Mouse (Mus musculus): ENCODE results near the gene Gm8439. TPM values are rescaled to one million over a fixed set of nuclear protein-coding genes. Genes with fewer than 3 reads are reported as not detected.

The Gm8439 gene
- total and polyA plus RNA-seq, 2 experiments from 2014 or later, result not detected

GRCm38 (mm10) chr4:120627728-120628127, 39.2 kb downstream of the Gm8439 start:
- no peaks in the 10 kb centered on the region for H3K27me3 ChIP-seq (ENCODE audit: insufficient read depth, low read length)
- H3K4me3 ChIP-seq (ENCODE audit: low read depth, low read length), result no peak overlapping the region
- ATAC-seq (no peak), DNase-seq (no peak)
- H3K4me1 ChIP-seq (ENCODE audit: insufficient read depth), result no peaks in the 10 kb centered on the region
- no peak for TF ChIP-seq CTCF (IDR thresholded peaks at IDR 0.05; ENCODE audit: low read depth)
- H3K36me3 ChIP-seq (ENCODE audit: insufficient read depth), result no peaks in the 10 kb centered on the region
- no peak overlapping the region for H3K4me2 ChIP-seq (ENCODE audit: low read depth)
- no peak overlapping the region for H3K27ac ChIP-seq (ENCODE audit: low read depth, low read length)
- WGBS, result 88% methylated on average over 6 of the region's 6 CpGs
- H3K9me3 ChIP-seq (ENCODE audit: low read length), result no peaks in the 10 kb centered on the region
- H3K9ac ChIP-seq, result no peak overlapping the region

- H3K36me3 ChIP-seq (ENCODE audit: insufficient read depth), result no peaks in the 10 kb centered on the region
- no peaks in the 10 kb centered on the region for H3K27me3 ChIP-seq (ENCODE audit: insufficient read depth, low read length)
- no peaks in the 10 kb centered on the region for H3K4me1 ChIP-seq (ENCODE audit: insufficient read depth)
- no peaks in the 10 kb centered on the region for H3K9me3 ChIP-seq (ENCODE audit: low read length)
- no peak for TF ChIP-seq CTCF (IDR thresholded peaks at IDR 0.05; ENCODE audit: low read depth)
- no peak overlapping the region for H3K27ac ChIP-seq (ENCODE audit: low read depth, low read length)
- H3K4me3 ChIP-seq (ENCODE audit: low read depth, low read length), result no peak overlapping the region
- H3K9ac ChIP-seq, result no peak overlapping the region
- no peak for ATAC-seq
- no peak for DNase-seq
- 84% methylated on average over 8 of the region's 8 CpGs for WGBS
- no peak overlapping the region for H3K4me2 ChIP-seq (ENCODE audit: low read depth)
These were observed 41.8 kb downstream of the Gm8439 start for GRCm38 (mm10) chr4:120630218-120630931.

GRCm38 (mm10) chr4:120631828-120632227, 43.3 kb downstream of the Gm8439 start:
- WGBS, result 81% methylated on average over 6 of the region's 6 CpGs
- H3K4me3 ChIP-seq (ENCODE audit: low read depth, low read length), result no peak overlapping the region
- H3K27ac ChIP-seq (ENCODE audit: low read depth, low read length), result no peak overlapping the region
- no peaks in the 10 kb centered on the region for H3K36me3 ChIP-seq (ENCODE audit: insufficient read depth)
- TF ChIP-seq CTCF (IDR thresholded peaks at IDR 0.05; ENCODE audit: low read depth), result no peak
- DNase-seq, result no peak
- H3K9ac ChIP-seq, result no peak overlapping the region
- ATAC-seq, result no peak
- H3K27me3 ChIP-seq (ENCODE audit: insufficient read depth, low read length), result no peaks in the 10 kb centered on the region
- H3K4me2 ChIP-seq (ENCODE audit: low read depth), result no peak overlapping the region
- no peaks in the 10 kb centered on the region for H3K4me1 ChIP-seq (ENCODE audit: insufficient read depth)
- no peaks in the 10 kb centered on the region for H3K9me3 ChIP-seq (ENCODE audit: low read length)

GRCm38 (mm10) chr4:120635351-120635750, 46.8 kb downstream of the Gm8439 start:
- TF ChIP-seq CTCF (IDR thresholded peaks at IDR 0.05; ENCODE audit: low read depth), result no peak
- Histone ChIP-seq H3K27ac (ENCODE audit: low read depth, low read length) (no peak overlapping the region), H3K27me3 (ENCODE audit: insufficient read depth, low read length) (no peaks in the 10 kb centered on the region), H3K36me3 (ENCODE audit: insufficient read depth) (no peaks in the 10 kb centered on the region), H3K9me3 (ENCODE audit: low read length) (no peaks in the 10 kb centered on the region), H3K4me3 (ENCODE audit: low read depth, low read length) (no peak overlapping the region), H3K4me2 (ENCODE audit: low read depth) (no peak overlapping the region), H3K9ac (no peak overlapping the region), H3K4me1 (ENCODE audit: insufficient read depth) (no peaks in the 10 kb centered on the region)
- ATAC-seq (no peak), DNase-seq (no peak)
- WGBS, result 80% methylated on average over 2 of the region's 2 CpGs

- no peak for DNase-seq
- Histone ChIP-seq H3K9me3 (ENCODE audit: low read length) (no peaks in the 10 kb centered on the region), H3K4me1 (ENCODE audit: insufficient read depth) (no peaks in the 10 kb centered on the region), H3K27ac (ENCODE audit: low read depth, low read length) (no peak overlapping the region), H3K9ac (no peak overlapping the region), H3K27me3 (ENCODE audit: insufficient read depth, low read length) (no peaks in the 10 kb centered on the region), H3K36me3 (ENCODE audit: insufficient read depth) (no peaks in the 10 kb centered on the region), H3K4me2 (ENCODE audit: low read depth) (no peak overlapping the region), H3K4me3 (ENCODE audit: low read depth, low read length) (no peak overlapping the region)
- ATAC-seq, result no peak
- 90% methylated on average over 6 of the region's 6 CpGs for WGBS
- TF ChIP-seq CTCF (IDR thresholded peaks at IDR 0.05; ENCODE audit: low read depth), result no peak
These were observed 53.4 kb downstream of the Gm8439 start for GRCm38 (mm10) chr4:120641946-120642345.

GRCm38 (mm10) chr4:120643899-120644298, 55.4 kb downstream of the Gm8439 start:
- WGBS, result 79% methylated on average over 3 of the region's 3 CpGs
- no peak overlapping the region for H3K27ac ChIP-seq (ENCODE audit: low read depth, low read length)
- H3K9me3 ChIP-seq (ENCODE audit: low read length), result no peaks in the 10 kb centered on the region
- H3K4me3 ChIP-seq (ENCODE audit: low read depth, low read length), result no peak overlapping the region
- H3K27me3 ChIP-seq (ENCODE audit: insufficient read depth, low read length), result no peaks in the 10 kb centered on the region
- H3K4me2 ChIP-seq (ENCODE audit: low read depth), result no peak overlapping the region
- H3K4me1 ChIP-seq (ENCODE audit: insufficient read depth), result no peaks in the 10 kb centered on the region
- H3K36me3 ChIP-seq (ENCODE audit: insufficient read depth), result no peaks in the 10 kb centered on the region
- ATAC-seq (no peak), DNase-seq (no peak)
- no peak for TF ChIP-seq CTCF (IDR thresholded peaks at IDR 0.05; ENCODE audit: low read depth)
- no peak overlapping the region for H3K9ac ChIP-seq

GRCm38 (mm10) chr4:120649369-120650207, 61.0 kb downstream of the Gm8439 start:
- 5% methylated on average over 55 of the region's 55 CpGs for whole genome bisulfite sequencing
- Histone ChIP-seq H3K4me2 (ENCODE audit: low read depth) (peak overlapping the region; percentile 98), H3K27ac (ENCODE audit: low read depth, low read length) (no peak overlapping the region), H3K4me1 (ENCODE audit: insufficient read depth) (no peaks in the 10 kb centered on the region), H3K9me3 (ENCODE audit: low read length) (no peaks in the 10 kb centered on the region), H3K27me3 (ENCODE audit: insufficient read depth, low read length) (no peaks in the 10 kb centered on the region), H3K4me3 (ENCODE audit: low read depth, low read length) (peak overlapping the region; percentile 54), H3K36me3 (ENCODE audit: insufficient read depth) (no peaks in the 10 kb centered on the region), H3K9ac (peak overlapping the region; percentile 68)
- ATAC-seq (peak; percentile 91), DNase-seq (peak; percentile 74)
- TF ChIP-seq CTCF (IDR thresholded peaks at IDR 0.05; ENCODE audit: low read depth), result no peak

Measured in forebrain, postnatal 0 days (tissue).